Mouse (Mus musculus) midbrain, embryonic 10.5 days (tissue): ENCODE results near the gene Dpm3. TPM values are rescaled to one million over a fixed set of nuclear protein-coding genes. Genes with fewer than 3 reads are reported as not detected.
"Not testable (repeated sequence)": the region's sequence is repeated elsewhere in the genome, so short reads cannot be mapped to it uniquely, and the experiment has no call there.

ENCODE experiments used
- DNase-seq: peaks from one replicate; pipeline ENCODE4 v3.0.0-alpha.2; 2017; ENCODE audit warnings: low spot score
- H3K27ac ChIP-seq: fragments of 300-500 bp; sonication (generic); replicated peaks from 2 replicates; pipeline ENCODE4 v1.5.1; 2016; ENCODE audit warnings: mild to moderate bottlenecking
- H3K27me3 ChIP-seq: fragments of 300-500 bp; sonication (generic); 2 replicates; pipeline ENCODE4 v1.6.1; 2016; ENCODE audit warnings: low read depth, mild to moderate bottlenecking; ENCODE audit not compliant: poor library complexity, severe bottlenecking
- H3K36me3 ChIP-seq: fragments of 300-500 bp; sonication (generic); 2 replicates; pipeline ENCODE4 v1.6.1; 2016; ENCODE audit warnings: mild to moderate bottlenecking, moderate library complexity
- H3K4me1 ChIP-seq: fragments of 300-500 bp; sonication (generic); 2 replicates; pipeline ENCODE4 v1.6.1; 2016
- H3K4me3 ChIP-seq: fragments of 300-500 bp; sonication (generic); 2 replicates; pipeline ENCODE4 v1.5.1; 2016; ENCODE audit warnings: mild to moderate bottlenecking, moderate library complexity
- H3K9me3 ChIP-seq: fragments of 300-500 bp; sonication (generic); replicated peaks from 2 replicates; pipeline ENCODE4 v1.6.1; 2016; ENCODE audit warnings: mild to moderate bottlenecking
- WGBS: fragments of 180-500 bp; shearing (Covaris S2); methylation state at CpG from one replicate; pipeline ENCODE4 v1.1.7; 2016; 5-methylcytosine and 5-hydroxymethylcytosine counted together
- polyA plus RNA-seq: library from polyadenylated mRNA; unstranded; fragments of >200 nt; fragmentation: Nextera tagmentation; extraction: Ambion mirVana; gene quantifications from 2 replicates; pipeline ENCODE4 v1.2.1, GENCODE M21; 2016

The Dpm3 gene
- polyA plus RNA-seq, result 94.9 and 101 TPM in 2 replicates

DNA sequence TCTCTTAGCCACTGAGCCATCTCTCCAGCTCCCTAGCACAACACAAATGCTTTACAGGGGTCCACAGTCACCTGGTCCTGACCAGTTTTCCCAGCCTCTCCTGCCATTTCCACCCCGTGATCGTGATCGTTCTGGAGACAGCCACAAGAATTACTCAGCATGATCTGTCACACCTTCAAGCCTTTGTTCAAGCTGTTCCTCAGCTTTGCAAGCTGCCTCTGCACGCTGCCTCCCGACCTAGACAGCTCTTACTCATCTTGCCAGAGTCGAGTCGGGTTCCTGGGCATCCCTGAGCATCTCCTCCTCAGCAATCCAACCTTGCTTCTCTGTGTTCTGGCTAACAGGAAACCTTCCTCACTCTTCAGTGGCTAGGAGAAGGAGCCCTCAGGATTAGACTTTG lies at the start of gene Dpm3:
Gene Dpm3, plus strand, starts transcription at position 283 of the 400 bp plus-strand sequence.
- WGBS, result 73% methylated on average over 7 of the region's 7 CpGs
- peaks cover 8% of the 10 kb centered on the region for H3K4me1 ChIP-seq
- no peaks in the 10 kb centered on the region for H3K9me3 ChIP-seq
- peaks cover 15% of the 10 kb centered on the region for H3K27me3 ChIP-seq
- H3K4me3 ChIP-seq, result no peak within 1 kb of the TSS
- DNase-seq, result no peak
- H3K36me3 ChIP-seq, result no peaks in the 10 kb centered on the region
- H3K27ac ChIP-seq, result no peak within 1 kb of the TSS

- Histone ChIP-seq H3K9me3 (no peaks in the 10 kb centered on the region), H3K36me3 (peaks cover 71% of the 10 kb centered on the region), H3K4me3 (no peak overlapping the region), H3K27ac (no peak overlapping the region), H3K4me1 (peaks cover 20% of the 10 kb centered on the region), H3K27me3 (no peaks in the 10 kb centered on the region)
- no peak for DNase-seq
- WGBS, result 91% methylated on average over 7 of the region's 7 CpGs
Observed at GRCm38 (mm10) chr3:89209731-89210130, 49.4 kb upstream of the Dpm3 start.

- Histone ChIP-seq H3K36me3 (peaks cover 66% of the 10 kb centered on the region), H3K4me1 (peaks cover 25% of the 10 kb centered on the region), H3K27ac (no peak overlapping the region), H3K9me3 (no peaks in the 10 kb centered on the region), H3K4me3 (no peak overlapping the region), H3K27me3 (no peaks in the 10 kb centered on the region)
- DNase-seq, result no peak
- 92% methylated on average over 13 of the region's 13 CpGs for WGBS
Observed at GRCm38 (mm10) chr3:89210162-89210561, 49.0 kb upstream of the Dpm3 start.

DNA sequence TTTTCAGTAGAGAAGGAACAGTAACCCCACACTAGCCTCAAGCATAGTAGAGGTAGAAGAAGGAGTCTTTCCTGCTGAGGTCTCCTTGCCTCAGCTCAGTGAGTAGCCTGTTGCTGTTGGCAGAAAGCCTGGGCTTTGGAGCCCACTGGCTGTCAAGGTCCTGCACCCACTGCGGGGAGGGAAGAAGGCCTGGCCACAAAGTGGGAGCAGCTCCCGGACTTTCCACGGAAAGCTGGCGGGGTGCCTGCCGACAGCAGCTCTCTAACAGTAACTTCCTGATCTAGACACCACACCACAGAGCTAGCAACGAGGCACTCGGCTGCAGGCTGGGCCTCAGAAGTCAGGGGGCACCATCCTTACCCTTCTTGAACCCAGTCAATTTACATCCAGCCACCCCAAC lies 48.4 kb upstream of the Dpm3 start:
- Histone ChIP-seq H3K27me3 (no peaks in the 10 kb centered on the region), H3K36me3 (peaks cover 61% of the 10 kb centered on the region), H3K4me3 (no peak overlapping the region), H3K27ac (no peak overlapping the region), H3K4me1 (peaks cover 30% of the 10 kb centered on the region), H3K9me3 (no peaks in the 10 kb centered on the region)
- 82% methylated on average over 7 of the region's 7 CpGs for WGBS
- DNase-seq, result no peak

- WGBS, result under 1% methylated on average over 66 of the region's 69 CpGs
- Histone ChIP-seq H3K4me1 (peaks cover 62% of the 10 kb centered on the region), H3K27ac (peak overlapping the region; percentile 97)
Observed at GRCm38 (mm10) chr3:89213803-89214530, 45.2 kb upstream of the Dpm3 start.

GRCm38 (mm10) chr3:89214681-89215411 lies 44.3 kb upstream of the Dpm3 start, which contains the start of gene Thbs3:
Gene Thbs3 (plus strand): TSS chr3:89215180.
- Histone ChIP-seq H3K27ac (peak within 1 kb of the TSS; percentile 97), H3K36me3 (peaks cover 52% of the 10 kb centered on the region), H3K4me3 (peak within 1 kb of the TSS; percentile 81), H3K9me3 (no peaks in the 10 kb centered on the region), H3K27me3 (no peaks in the 10 kb centered on the region), H3K4me1 (peaks cover 71% of the 10 kb centered on the region)
- peak; percentile 82 for DNase-seq
- 1% methylated on average over 19 of the region's 19 CpGs for WGBS

More at GRCm38 (mm10) chr3:89213803-89214530, 45.2 kb upstream of the Dpm3 start:
- no peaks in the 10 kb centered on the region for H3K27me3 ChIP-seq
- peaks cover 52% of the 10 kb centered on the region for H3K36me3 ChIP-seq
- DNase-seq, result peak; percentile 96
- no peaks in the 10 kb centered on the region for H3K9me3 ChIP-seq
- peak overlapping the region; percentile 81 for H3K4me3 ChIP-seq

- Histone ChIP-seq H3K4me3 (peak overlapping the region; percentile 81), H3K36me3 (peaks cover 50% of the 10 kb centered on the region), H3K27ac (peak overlapping the region; percentile 97), H3K27me3 (no peaks in the 10 kb centered on the region), H3K9me3 (no peaks in the 10 kb centered on the region), H3K4me1 (peaks cover 79% of the 10 kb centered on the region)
- peak; percentile 88 for DNase-seq
- 0% methylated on average over 6 of the region's 6 CpGs for WGBS
Observed at GRCm38 (mm10) chr3:89215853-89216252, 43.3 kb upstream of the Dpm3 start.

DNA sequence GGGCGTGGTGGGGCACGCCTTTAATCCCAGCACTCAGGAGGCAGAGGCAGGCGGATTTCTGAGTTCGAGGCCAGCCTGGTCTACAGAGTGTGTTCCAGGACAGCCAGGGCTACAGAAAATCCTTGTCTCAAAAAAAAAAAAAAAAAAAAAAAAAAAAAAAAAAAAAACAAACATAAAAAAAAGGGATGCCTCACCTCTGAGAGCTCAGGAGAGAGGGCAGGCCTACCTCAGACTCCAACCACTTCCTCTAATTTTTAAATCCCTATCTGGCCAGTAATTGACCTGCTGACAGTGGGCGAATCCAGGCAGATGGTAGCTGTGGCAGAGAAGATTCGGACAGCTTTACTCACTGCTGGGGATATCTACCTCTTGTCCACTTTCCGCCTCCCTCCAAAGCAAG lies 42.8 kb upstream of the Dpm3 start:
- H3K27me3 ChIP-seq, DNase-seq, H3K9me3 ChIP-seq: not testable (repeated sequence)
- Histone ChIP-seq H3K4me1 (peaks cover 84% of the 10 kb centered on the region), H3K36me3 (peaks cover 50% of the 10 kb centered on the region), H3K27ac (peak overlapping the region; percentile 97), H3K4me3 (peak overlapping the region; percentile 81; the same call in 1 of the 2 replicates)
- 76% methylated on average over 7 of the region's 7 CpGs for WGBS

DNA sequence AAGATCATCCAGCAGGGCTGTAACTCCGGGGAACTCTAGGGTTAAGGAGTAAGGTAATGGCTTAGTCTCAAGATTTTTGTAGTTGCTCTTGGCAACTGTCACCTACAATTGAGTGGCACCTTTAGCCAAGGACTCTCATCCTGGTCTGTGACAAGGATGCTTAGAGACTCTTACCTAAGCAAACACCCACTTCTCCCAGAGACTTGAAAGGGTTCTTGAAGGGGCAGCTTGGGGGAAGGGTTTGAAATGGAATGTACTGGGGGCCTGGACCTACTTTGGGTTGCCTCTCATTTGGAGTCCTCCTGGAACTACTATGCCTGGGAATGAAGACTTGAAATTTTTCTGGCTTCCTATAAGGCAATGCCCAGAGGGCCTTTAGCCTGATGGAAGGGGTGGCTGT lies 40.9 kb upstream of the Dpm3 start:
- DNase-seq, result no peak
- H3K4me1 ChIP-seq, result peaks cover 91% of the 10 kb centered on the region
- no peaks in the 10 kb centered on the region for H3K9me3 ChIP-seq
- peak overlapping the region; percentile 6; the same call in 1 of the 2 replicates for H3K4me3 ChIP-seq
- 89% methylated on average over 1 of the region's 1 CpGs for WGBS
- H3K27ac ChIP-seq, result peak overlapping the region; percentile 67; the same call in 1 of the 2 replicates
- H3K36me3 ChIP-seq, result peaks cover 65% of the 10 kb centered on the region
- H3K27me3 ChIP-seq, result no peaks in the 10 kb centered on the region

GRCm38 (mm10) chr3:89219546-89219945 lies 39.6 kb upstream of the Dpm3 start:
- peaks cover 77% of the 10 kb centered on the region for H3K36me3 ChIP-seq
- DNase-seq, result peak; percentile 39
- WGBS, result 52% methylated on average over 8 of the region's 8 CpGs
- H3K4me3 ChIP-seq, result no peak overlapping the region
- H3K27ac ChIP-seq, result peak overlapping the region; percentile 50
- peaks cover 97% of the 10 kb centered on the region for H3K4me1 ChIP-seq
- no peaks in the 10 kb centered on the region for H3K27me3 ChIP-seq
- H3K9me3 ChIP-seq, result no peaks in the 10 kb centered on the region

- Histone ChIP-seq H3K27me3 (no peaks in the 10 kb centered on the region), H3K27ac (peak overlapping the region; percentile 50; the same call in 1 of the 2 replicates), H3K4me3 (no peak overlapping the region), H3K4me1 (peaks cover 97% of the 10 kb centered on the region), H3K36me3 (peaks cover 91% of the 10 kb centered on the region), H3K9me3 (no peaks in the 10 kb centered on the region)
- no peak for DNase-seq
- WGBS, result 80% methylated on average over 5 of the region's 5 CpGs
Observed at GRCm38 (mm10) chr3:89221167-89221566, 38.0 kb upstream of the Dpm3 start.

DNA sequence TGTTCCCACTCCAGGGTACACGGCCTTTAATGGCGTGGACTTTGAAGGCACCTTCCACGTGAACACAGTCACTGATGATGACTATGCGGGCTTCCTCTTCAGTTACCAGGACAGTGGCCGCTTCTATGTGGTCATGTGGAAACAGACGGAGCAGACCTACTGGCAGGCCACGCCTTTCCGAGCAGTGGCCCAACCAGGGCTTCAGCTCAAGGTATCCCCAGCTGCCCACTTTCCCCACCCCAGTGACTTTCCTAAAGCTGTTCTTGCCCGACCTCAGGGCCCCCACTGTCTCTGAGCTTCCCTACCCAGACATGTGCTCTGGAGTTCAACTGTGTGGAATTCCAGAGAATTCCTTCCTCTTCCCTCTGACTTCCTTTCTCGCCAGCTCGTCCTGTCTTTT lies 34.4 kb upstream of the Dpm3 start:
- 48% methylated on average over 11 of the region's 11 CpGs for WGBS
- Histone ChIP-seq H3K9me3 (no peaks in the 10 kb centered on the region), H3K4me1 (peaks cover 91% of the 10 kb centered on the region), H3K36me3 (peaks cover 59% of the 10 kb centered on the region), H3K27ac (peak overlapping the region; percentile 99), H3K27me3 (peaks cover 12% of the 10 kb centered on the region), H3K4me3 (peak overlapping the region; percentile 89)
- DNase-seq, result peak; percentile 29
